Mouse (Mus musculus): ENCODE data around the gene Sec61g. TPM values are rescaled to one million over a fixed set of nuclear protein-coding genes. Genes with fewer than 3 reads are reported as not detected.
A peak's percentile ranks its signal among the peaks of the same experiment; 100 is the strongest.

Gene Sec61g
- polyA plus RNA-seq (2015; fragmentation: Nextera tagmentation; extraction: Ambion mirVana) = 25.4 and 33.2 TPM in 2 replicates

- H3K9me3 ChIP-seq (replicated peaks) = no peaks in the 10 kb centered on the region
- under 1% methylated on average over 35 of the region's 35 CpGs for WGBS (ENCODE audit: insufficient replicate concordance)
- peak within 1 kb of the TSS; percentile 65 for H3K4me2 ChIP-seq
- peaks cover 30% of the 10 kb centered on the region for H3K4me1 ChIP-seq (replicated peaks)
- peak within 1 kb of the TSS; percentile 85 for H3K4me3 ChIP-seq (replicated peaks)
- peaks cover 25% of the 10 kb centered on the region for H3K36me3 ChIP-seq (replicated peaks)
- H3K9ac ChIP-seq = peak within 1 kb of the TSS; percentile 95
- 0 out of 2 replicates have a peak, but pooled peaks cover 5% of the 10 kb centered on the region for H3K27me3 ChIP-seq
- H3K27ac ChIP-seq (replicated peaks) = peak within 1 kb of the TSS; percentile 91
- peak; percentile 91 for ATAC-seq (ENCODE audit: insufficient read depth)
Measured at GRCm38 (mm10) chr11:16508052-16508654, at the start of gene Sec61g. TSS of gene Sec61g (minus strand) at chr11:16508484.

- H3K4me3 ChIP-seq (replicated peaks) = no peak overlapping the region
- no peak overlapping the region for H3K9ac ChIP-seq
- no peaks in the 10 kb centered on the region for H3K36me3 ChIP-seq (replicated peaks)
- H3K27ac ChIP-seq (replicated peaks) = no peak overlapping the region
- no peak for ATAC-seq (ENCODE audit: insufficient read depth)
- H3K4me1 ChIP-seq (replicated peaks) = no peaks in the 10 kb centered on the region
- no peaks in the 10 kb centered on the region for H3K27me3 ChIP-seq
- no peak overlapping the region for H3K4me2 ChIP-seq
- H3K9me3 ChIP-seq (replicated peaks) = no peaks in the 10 kb centered on the region
- 53% methylated on average over 5 of the region's 5 CpGs for WGBS (ENCODE audit: insufficient replicate concordance)
Measured at GRCm38 (mm10) chr11:16546421-16547163, 38.3 kb upstream of the Sec61g start.

- 50% methylated on average over 1 of the region's 1 CpGs for WGBS (ENCODE audit: insufficient replicate concordance)
Measured at GRCm38 (mm10) chr11:16537379-16537778, 29.1 kb upstream of the Sec61g start.

GRCm38 (mm10) chr11:16534582-16535553 lies 26.6 kb upstream of the Sec61g start:
- H3K4me1 ChIP-seq (replicated peaks) = no peaks in the 10 kb centered on the region
- no peak for ATAC-seq (ENCODE audit: insufficient read depth)
- no peak overlapping the region for H3K9ac ChIP-seq
- no peak overlapping the region for H3K4me3 ChIP-seq (replicated peaks)
- H3K36me3 ChIP-seq (replicated peaks) = no peaks in the 10 kb centered on the region
- H3K9me3 ChIP-seq (replicated peaks) = no peaks in the 10 kb centered on the region
- H3K4me2 ChIP-seq = no peak overlapping the region
- H3K27me3 ChIP-seq = no peaks in the 10 kb centered on the region
- 46% methylated on average over 5 of the region's 5 CpGs for WGBS (ENCODE audit: insufficient replicate concordance)
- no peak overlapping the region for H3K27ac ChIP-seq (replicated peaks)

More at GRCm38 (mm10) chr11:16537379-16537778, 29.1 kb upstream of the Sec61g start:
- ATAC-seq (ENCODE audit: insufficient read depth) = no peak
- Histone ChIP-seq H3K27me3 (no peaks in the 10 kb centered on the region), H3K36me3 (replicated peaks) (no peaks in the 10 kb centered on the region), H3K9me3 (replicated peaks) (no peaks in the 10 kb centered on the region), H3K4me1 (replicated peaks) (no peaks in the 10 kb centered on the region), H3K4me3 (replicated peaks) (no peak overlapping the region), H3K27ac (replicated peaks) (no peak overlapping the region), H3K9ac (no peak overlapping the region), H3K4me2 (no peak overlapping the region)

DNA sequence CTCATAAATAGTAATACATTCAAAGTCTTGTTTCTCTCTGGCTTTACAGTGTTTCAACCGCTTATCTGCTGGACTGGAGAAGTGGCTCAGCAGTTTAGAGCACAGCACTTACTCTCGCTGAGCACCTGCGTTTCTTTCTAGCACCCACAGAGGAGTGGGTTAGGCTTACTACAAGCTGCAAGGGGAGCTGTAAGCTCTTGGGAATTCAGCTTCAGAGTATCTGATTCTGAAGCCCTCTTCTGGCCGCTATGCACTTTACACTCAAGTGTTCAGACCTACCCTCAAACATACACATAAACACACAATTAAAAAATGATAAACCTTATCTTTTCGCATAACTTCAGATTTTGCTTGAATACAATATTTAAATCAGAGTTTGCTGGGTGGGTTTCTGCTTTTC lies 24.6 kb upstream of the Sec61g start:
- WGBS (ENCODE audit: insufficient replicate concordance) = 15% methylated on average over 5 of the region's 5 CpGs
- no peak overlapping the region for H3K4me3 ChIP-seq (replicated peaks)
- H3K9ac ChIP-seq = no peak overlapping the region
- no peaks in the 10 kb centered on the region for H3K9me3 ChIP-seq (replicated peaks)
- ATAC-seq (ENCODE audit: insufficient read depth) = no peak
- no peak overlapping the region for H3K27ac ChIP-seq (replicated peaks)
- H3K4me2 ChIP-seq = no peak overlapping the region
- H3K36me3 ChIP-seq (replicated peaks) = no peaks in the 10 kb centered on the region
- H3K27me3 ChIP-seq = no peaks in the 10 kb centered on the region
- H3K4me1 ChIP-seq (replicated peaks) = no peaks in the 10 kb centered on the region

DNA sequence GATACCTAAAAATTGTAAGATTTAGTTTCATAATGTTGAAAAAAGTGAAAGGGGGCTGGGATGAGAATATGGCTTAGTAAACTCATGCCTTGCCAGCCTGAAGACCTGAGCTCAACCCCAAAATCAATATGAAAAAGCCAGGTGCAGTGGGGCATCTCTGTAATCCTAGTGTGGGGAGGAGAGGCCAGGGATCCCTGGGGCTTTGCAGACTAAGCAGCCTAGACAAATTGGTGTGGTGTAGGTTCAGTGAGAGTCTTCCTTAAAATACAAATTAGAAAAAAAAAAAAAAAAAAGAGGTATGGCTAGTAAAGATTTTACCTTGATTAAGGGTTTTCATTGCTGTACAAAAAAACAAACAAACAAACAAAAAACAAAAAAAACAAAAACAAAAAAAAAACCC lies 20.6 kb upstream of the Sec61g start:
- H3K9me3 ChIP-seq (replicated peaks) = no peaks in the 10 kb centered on the region
- H3K36me3 ChIP-seq (replicated peaks) = no peaks in the 10 kb centered on the region
- H3K4me2 ChIP-seq = no peak overlapping the region
- no peak overlapping the region for H3K27ac ChIP-seq (replicated peaks)
- no peak overlapping the region for H3K4me3 ChIP-seq (replicated peaks)
- no peak overlapping the region for H3K9ac ChIP-seq
- ATAC-seq (ENCODE audit: insufficient read depth) = no peak
- no peaks in the 10 kb centered on the region for H3K4me1 ChIP-seq (replicated peaks)
- H3K27me3 ChIP-seq = no peaks in the 10 kb centered on the region

DNA sequence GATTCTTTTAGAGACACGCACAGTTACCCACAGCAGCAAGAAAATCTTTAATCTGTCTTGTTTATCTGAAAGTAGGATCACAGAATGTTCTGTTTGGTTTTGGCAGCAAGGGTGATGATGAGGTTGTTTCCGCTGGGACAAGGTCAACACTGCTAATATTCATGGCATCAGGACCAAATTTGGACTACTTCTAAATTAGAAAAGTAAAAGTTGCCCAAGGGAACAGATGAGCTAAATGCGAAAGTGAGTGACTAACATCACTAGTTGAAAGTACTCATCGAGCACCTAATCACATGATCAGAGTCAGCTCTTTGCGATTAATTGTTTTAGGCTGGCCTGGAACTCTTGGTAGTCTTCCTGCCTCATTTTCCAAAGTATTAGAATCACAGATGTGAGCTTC lies 20.1 kb upstream of the Sec61g start:
- ATAC-seq (ENCODE audit: insufficient read depth) = no peak
- Histone ChIP-seq H3K27me3 (no peaks in the 10 kb centered on the region), H3K36me3 (replicated peaks) (no peaks in the 10 kb centered on the region), H3K9me3 (replicated peaks) (no peaks in the 10 kb centered on the region), H3K4me2 (no peak overlapping the region), H3K9ac (no peak overlapping the region), H3K27ac (replicated peaks) (no peak overlapping the region), H3K4me1 (replicated peaks) (no peaks in the 10 kb centered on the region), H3K4me3 (replicated peaks) (no peak overlapping the region)
- WGBS (ENCODE audit: insufficient replicate concordance) = 69% methylated on average over 5 of the region's 5 CpGs

DNA sequence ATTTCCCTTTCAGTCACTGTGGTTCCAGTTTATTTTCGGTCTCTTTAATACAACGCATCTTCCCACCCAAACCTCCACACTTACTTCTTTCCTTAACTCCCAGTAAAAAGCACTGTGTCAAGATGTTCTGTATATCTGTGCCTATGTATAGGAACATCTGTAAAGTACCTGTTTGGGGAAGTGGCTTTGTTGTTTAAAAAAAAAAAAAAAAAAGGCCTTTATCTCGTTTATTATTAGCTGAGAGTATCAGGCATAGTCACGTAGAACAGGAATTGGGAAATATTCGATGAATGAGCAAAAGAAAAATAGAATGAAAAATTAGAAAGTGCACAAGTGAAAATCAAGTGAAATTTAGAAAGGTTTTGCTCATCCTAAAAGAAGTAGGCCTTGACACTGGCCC lies 19.5 kb upstream of the Sec61g start:
- Histone ChIP-seq H3K27me3 (no peaks in the 10 kb centered on the region), H3K9me3 (replicated peaks) (no peaks in the 10 kb centered on the region), H3K4me2 (no peak overlapping the region), H3K27ac (replicated peaks) (no peak overlapping the region), H3K4me3 (replicated peaks) (no peak overlapping the region), H3K36me3 (replicated peaks) (no peaks in the 10 kb centered on the region), H3K9ac (no peak overlapping the region), H3K4me1 (replicated peaks) (no peaks in the 10 kb centered on the region)
- 53% methylated on average over 5 of the region's 5 CpGs for WGBS (ENCODE audit: insufficient replicate concordance)
- no peak for ATAC-seq (ENCODE audit: insufficient read depth)

DNA sequence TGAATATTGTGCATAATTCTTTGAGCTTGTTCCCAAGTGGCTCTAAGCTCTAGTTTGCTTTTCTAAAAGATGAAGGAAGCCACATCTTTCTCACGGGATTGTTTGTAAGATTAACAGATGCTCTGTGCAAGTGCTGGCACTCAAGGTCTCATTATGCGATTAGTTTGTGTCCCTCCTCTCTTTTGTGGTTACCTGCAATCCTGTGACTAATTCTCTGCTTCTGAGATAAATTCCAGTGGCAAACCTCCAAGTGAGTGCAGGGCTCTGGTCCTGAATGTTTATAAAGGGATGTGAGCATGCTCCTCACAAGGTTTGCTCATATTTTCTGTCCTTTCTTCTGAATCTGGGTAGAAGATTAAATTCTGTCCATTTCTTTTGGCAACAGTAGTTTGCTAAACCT lies 18.2 kb upstream of the Sec61g start:
- ATAC-seq (ENCODE audit: insufficient read depth) = no peak
- Histone ChIP-seq H3K27me3 (no peaks in the 10 kb centered on the region), H3K4me1 (replicated peaks) (no peaks in the 10 kb centered on the region), H3K4me3 (replicated peaks) (no peak overlapping the region), H3K4me2 (no peak overlapping the region), H3K9ac (no peak overlapping the region), H3K36me3 (replicated peaks) (no peaks in the 10 kb centered on the region), H3K27ac (replicated peaks) (no peak overlapping the region), H3K9me3 (replicated peaks) (no peaks in the 10 kb centered on the region)
- 46% methylated on average over 2 of the region's 2 CpGs for WGBS (ENCODE audit: insufficient replicate concordance)

DNA sequence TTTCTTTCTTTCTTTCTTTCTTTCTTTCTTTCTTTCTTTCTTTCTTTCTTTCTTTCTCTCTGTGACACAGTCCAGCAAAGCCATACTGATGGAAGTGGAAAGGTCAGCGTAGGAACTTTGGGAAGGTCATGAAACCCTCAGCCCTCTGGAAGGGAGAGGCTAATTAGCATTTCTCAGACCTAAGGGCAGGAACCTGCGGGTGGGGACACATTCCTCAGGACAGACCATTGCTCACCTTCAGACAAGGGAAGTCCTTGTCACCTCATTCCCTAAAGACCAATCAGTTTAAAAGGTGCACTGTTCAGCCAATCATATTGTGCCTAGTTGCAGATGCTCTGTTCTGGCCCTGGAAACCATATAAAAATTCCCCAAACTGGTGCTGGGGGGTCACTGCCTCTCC lies 17.4 kb upstream of the Sec61g start:
- H3K4me1 ChIP-seq (replicated peaks) = no peaks in the 10 kb centered on the region
- H3K4me3 ChIP-seq (replicated peaks) = no peak overlapping the region
- H3K27ac ChIP-seq (replicated peaks) = no peak overlapping the region
- no peaks in the 10 kb centered on the region for H3K27me3 ChIP-seq
- H3K9me3 ChIP-seq (replicated peaks) = no peaks in the 10 kb centered on the region
- ATAC-seq (ENCODE audit: insufficient read depth) = no peak
- WGBS (ENCODE audit: insufficient replicate concordance) = 56% methylated on average over 2 of the region's 2 CpGs
- H3K36me3 ChIP-seq (replicated peaks) = no peaks in the 10 kb centered on the region
- no peak overlapping the region for H3K4me2 ChIP-seq
- H3K9ac ChIP-seq = no peak overlapping the region

All from liver, embryonic 15.5 days (tissue).